Mouse (Mus musculus): ENCODE results near the gene Kif1a.
"Not testable (repeated sequence)": the region's sequence is repeated elsewhere in the genome, so short reads cannot be mapped to it uniquely, and the experiment has no call there.

DNA sequence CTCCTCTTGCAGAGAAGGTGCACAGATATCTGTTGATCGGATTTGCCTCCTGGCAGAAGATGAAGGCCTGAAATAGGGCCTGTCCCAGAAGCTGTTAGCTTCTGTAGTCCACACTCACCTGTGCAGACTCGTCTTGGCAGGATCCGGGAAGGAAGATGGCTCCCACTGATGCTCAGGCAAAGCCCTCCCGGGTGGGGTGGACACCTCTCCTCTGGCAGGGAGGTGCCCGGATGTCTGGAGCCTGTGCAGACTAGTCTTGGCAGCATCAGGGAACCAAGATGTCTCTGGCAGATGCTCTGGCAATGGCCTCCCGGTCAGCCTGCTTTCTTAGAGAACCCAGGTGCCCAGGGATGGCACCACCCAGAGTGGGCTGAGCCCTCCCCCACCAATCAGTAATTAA is 131.0 kb downstream of the Kif1a start:
- not testable (repeated sequence) for TF ChIP-seq CTCF (IDR thresholded peaks at IDR 0.05; ENCODE audit: low read depth, low read length); POLR2A (IDR thresholded peaks at IDR 0.05; ENCODE audit: borderline replicate concordance, low read depth, low read length)
